Mouse (Mus musculus) hindbrain, embryonic 16.5 days (tissue): ENCODE data around the gene Gm17387. TPM values are rescaled to one million over a fixed set of nuclear protein-coding genes. Genes with fewer than 3 reads are reported as not detected.
"Not testable (repeated sequence)": the region's sequence is repeated elsewhere in the genome, so short reads cannot be mapped to it uniquely, and the experiment has no call there.

Experiments
- ATAC-seq: fragments of 200-750 bp; cut with Nextera tagmentation; 2 replicates; pipeline ENCODE4 v1.8.0; 2017; ENCODE audit warnings: moderate TSS enrichment, moderate library complexity
- H3K27ac ChIP-seq: fragments of 300-500 bp; sonication (generic); 2 replicates; pipeline ENCODE4 v1.5.1; 2014; ENCODE audit warnings: low read depth, mild to moderate bottlenecking, control low read depth, low read length, moderate library complexity
- H3K27me3 ChIP-seq: fragments of 300-500 bp; sonication (generic); replicated peaks from 2 replicates; pipeline ENCODE4 v1.6.1; 2014; ENCODE audit warnings: low read length; ENCODE audit not compliant: control insufficient read depth, insufficient read depth
- H3K36me3 ChIP-seq: fragments of 300-500 bp; sonication (generic); 2 replicates; pipeline ENCODE4 v1.6.1; 2014; ENCODE audit warnings: mild to moderate bottlenecking, low read length, moderate library complexity, mixed read lengths; ENCODE audit not compliant: control insufficient read depth, insufficient read depth
- H3K4me1 ChIP-seq: fragments of 300-500 bp; sonication (generic); 2 replicates; pipeline ENCODE4 v1.6.1; 2014; ENCODE audit warnings: low read depth, low read length; ENCODE audit not compliant: control insufficient read depth, insufficient read depth
- H3K4me2 ChIP-seq: fragments of 300-500 bp; sonication (generic); 2 replicates; pipeline ENCODE4 v1.6.1; 2014; ENCODE audit warnings: mild to moderate bottlenecking, low read length, control low read depth, moderate library complexity
- H3K4me3 ChIP-seq: fragments of 300-500 bp; sonication (generic); 2 replicates; pipeline ENCODE4 v1.5.1; 2014; ENCODE audit warnings: mild to moderate bottlenecking, low read length, control low read depth, moderate library complexity
- H3K9ac ChIP-seq: fragments of 300-500 bp; sonication (generic); 2 replicates; pipeline ENCODE4 v1.6.1; 2014; ENCODE audit warnings: low read depth, mild to moderate bottlenecking, control low read depth, low read length, moderate library complexity
- H3K9me3 ChIP-seq: fragments of 300-500 bp; sonication (generic); 2 replicates; pipeline ENCODE4 v1.6.1; 2014; ENCODE audit warnings: mild to moderate bottlenecking, low read length, moderate library complexity; ENCODE audit not compliant: control insufficient read depth
- WGBS: fragments of 180-500 bp; shearing (Covaris S2); extraction: QIAGEN DNeasy Blood & Tissue Kit; methylation state at CpG from one replicate; pipeline ENCODE4 v1.1.7; 2014; 5-methylcytosine and 5-hydroxymethylcytosine counted together
- polyA plus RNA-seq: library from polyadenylated mRNA; unstranded; fragments of >200 nt; fragmentation: Nextera tagmentation; extraction: Ambion mirVana; gene quantifications from 2 replicates; pipeline ENCODE4 v1.2.1, GENCODE M21; 2015

Gene Gm17387
- polyA plus RNA-seq, 1 experiment from 2014 or later: not detected

DNA sequence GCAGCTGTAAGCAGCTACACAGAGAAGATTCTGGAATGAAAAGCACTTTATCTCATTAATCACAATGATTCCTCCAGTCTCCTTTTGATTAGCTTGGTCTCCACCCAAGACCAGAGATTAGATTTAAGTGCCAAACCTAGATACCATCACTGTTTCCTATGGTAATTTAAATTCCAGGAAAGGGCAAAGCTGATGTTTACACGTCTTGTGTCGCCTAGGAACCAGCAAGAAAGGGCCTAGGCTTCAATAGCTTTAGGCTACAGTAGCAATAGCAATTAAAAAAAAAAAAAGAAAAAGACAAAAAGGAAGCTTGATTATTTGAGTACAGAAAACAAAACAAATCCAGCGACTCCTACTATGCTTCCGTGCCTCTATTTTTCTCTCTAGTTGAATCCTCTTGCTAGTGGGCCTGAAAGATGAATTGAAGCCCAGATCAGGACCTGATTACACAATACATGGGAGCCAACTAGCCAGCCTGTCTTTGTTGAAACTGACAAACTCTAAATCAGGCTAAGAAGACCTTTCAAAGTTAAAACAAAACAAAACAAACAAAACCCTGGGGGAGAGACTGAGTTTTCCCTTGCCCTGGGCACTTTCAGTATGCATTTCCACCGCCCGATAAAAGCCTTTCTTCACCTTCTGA lies 2.7 kb upstream of the Gm17387 start:
- H3K4me2 ChIP-seq: no peak overlapping the region
- no peak overlapping the region for H3K4me3 ChIP-seq
- H3K36me3 ChIP-seq: no peaks in the 10 kb centered on the region
- H3K9ac ChIP-seq: no peak overlapping the region
- 16% methylated on average over 6 of the region's 6 CpGs for WGBS
- peak overlapping the region; percentile 64 for H3K27ac ChIP-seq
- no peaks in the 10 kb centered on the region for H3K9me3 ChIP-seq
- ATAC-seq: peak; percentile 53
- H3K4me1 ChIP-seq: peaks cover 4% of the 10 kb centered on the region; the same call in 1 of the 2 replicates
- no peaks in the 10 kb centered on the region for H3K27me3 ChIP-seq

DNA sequence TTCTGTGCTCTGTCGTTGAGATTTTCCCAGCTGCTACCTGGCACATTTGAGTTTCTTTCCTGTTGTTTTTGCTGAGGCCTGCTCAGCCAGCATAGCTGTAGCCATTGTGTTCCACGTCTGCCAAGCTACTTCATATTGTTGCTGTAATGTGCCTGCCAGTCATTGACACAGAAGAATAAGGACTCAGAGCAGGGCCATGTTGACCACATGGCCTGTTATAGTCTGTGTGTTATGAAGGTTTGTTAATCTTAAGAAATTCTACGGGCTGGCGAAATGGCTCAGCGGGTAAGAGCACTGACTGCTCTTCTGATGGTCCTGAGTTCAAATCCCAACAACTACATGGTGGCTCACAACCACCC lies 2.2 kb upstream of the Gm17387 start:
- Histone ChIP-seq H3K4me2 (no peak overlapping the region), H3K9ac (no peak overlapping the region), H3K27me3 (no peaks in the 10 kb centered on the region), H3K27ac (peak overlapping the region; percentile 64), H3K9me3 (no peaks in the 10 kb centered on the region), H3K36me3 (no peaks in the 10 kb centered on the region), H3K4me3 (no peak overlapping the region), H3K4me1 (peaks cover 4% of the 10 kb centered on the region; the same call in 1 of the 2 replicates)
- peak; percentile 67 for ATAC-seq
- WGBS: 32% methylated on average over 5 of the region's 5 CpGs

DNA sequence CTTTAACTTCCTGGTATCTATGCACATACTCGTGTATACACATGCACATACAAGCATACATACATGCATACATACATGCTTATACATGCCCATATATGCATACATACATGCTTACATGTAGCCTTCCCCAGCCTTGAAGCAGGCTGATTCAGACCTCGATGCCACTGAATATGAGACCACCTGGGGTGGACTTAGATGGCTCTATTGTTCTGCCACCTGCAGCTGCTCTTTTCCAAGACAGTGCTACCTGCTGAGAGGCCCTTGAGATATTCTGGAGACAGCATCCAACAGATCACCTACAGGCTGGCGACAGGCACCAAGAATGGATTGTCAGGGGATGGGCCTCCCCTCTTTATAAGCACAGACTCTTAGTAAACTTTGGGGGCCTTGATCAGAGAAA lies 1.5 kb downstream of the Gm17387 start:
- H3K27me3 ChIP-seq: no peaks in the 10 kb centered on the region
- no peaks in the 10 kb centered on the region for H3K9me3 ChIP-seq
- no peak overlapping the region for H3K27ac ChIP-seq
- H3K4me2 ChIP-seq: no peak overlapping the region
- H3K4me1 ChIP-seq: peaks cover 4% of the 10 kb centered on the region; the same call in 1 of the 2 replicates
- WGBS: 41% methylated on average over 3 of the region's 3 CpGs
- no peak overlapping the region for H3K9ac ChIP-seq
- no peak for ATAC-seq
- no peaks in the 10 kb centered on the region for H3K36me3 ChIP-seq
- no peak overlapping the region for H3K4me3 ChIP-seq

DNA sequence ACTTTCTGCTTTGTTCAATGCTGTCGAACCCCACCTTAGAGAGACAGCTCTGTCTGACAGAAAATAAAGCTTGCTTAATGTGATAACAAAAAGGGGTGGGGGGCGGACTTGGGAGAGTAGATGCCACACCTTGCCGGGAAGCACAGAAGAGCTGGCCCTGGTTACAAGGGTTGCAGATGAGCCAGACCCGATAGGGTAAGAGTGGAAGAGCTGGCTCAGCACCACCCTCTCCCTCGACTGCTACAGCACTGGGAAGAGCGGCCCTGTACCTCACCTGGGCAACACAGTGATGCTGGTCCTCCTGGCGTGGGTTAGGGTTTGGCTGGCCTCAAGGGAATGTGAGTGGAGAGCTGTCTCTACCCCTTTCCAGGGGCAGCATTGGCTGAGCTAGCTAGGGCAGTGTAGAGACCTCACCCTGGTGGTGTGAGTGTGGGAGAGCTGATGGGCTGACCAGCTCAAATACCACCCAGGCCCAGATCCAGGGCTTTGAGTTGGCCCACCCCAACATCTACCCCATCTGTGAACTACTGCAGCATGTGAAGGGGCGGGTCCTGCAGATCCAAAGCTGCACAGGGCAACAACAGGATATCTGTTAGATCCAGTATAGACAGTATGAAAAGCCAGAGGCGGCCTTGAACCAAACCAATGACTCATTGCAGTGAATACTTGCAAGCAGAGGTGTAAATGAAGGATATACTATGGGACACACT lies 3.7 kb downstream of the Gm17387 start:
- no peak for ATAC-seq
- no peaks in the 10 kb centered on the region for H3K4me1 ChIP-seq
- H3K4me2 ChIP-seq: no peak overlapping the region
- no peaks in the 10 kb centered on the region for H3K27me3 ChIP-seq
- 79% methylated on average over 9 of the region's 9 CpGs for WGBS
- H3K27ac ChIP-seq: no peak overlapping the region
- no peaks in the 10 kb centered on the region for H3K36me3 ChIP-seq
- H3K9ac ChIP-seq: no peak overlapping the region
- H3K4me3 ChIP-seq: no peak overlapping the region
- no peaks in the 10 kb centered on the region for H3K9me3 ChIP-seq

DNA sequence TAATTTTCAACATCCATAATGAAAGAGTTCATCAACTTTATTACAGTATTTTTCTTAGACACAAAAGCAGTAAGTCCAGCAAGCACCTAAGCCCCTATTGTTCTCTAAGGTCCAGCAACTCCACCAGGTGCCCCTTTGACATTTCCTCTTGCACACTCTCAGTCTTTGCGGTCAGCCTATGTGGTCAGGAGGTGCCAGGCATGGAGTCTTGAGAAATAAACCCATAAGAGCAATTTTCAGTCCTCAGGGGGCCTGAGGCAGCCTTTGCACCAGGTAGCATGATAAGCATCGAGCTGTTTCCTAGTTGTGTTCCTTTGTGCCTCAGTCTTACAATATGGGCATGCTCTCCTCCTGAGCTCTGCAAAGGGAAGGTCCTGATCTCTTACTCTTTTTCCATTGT lies 7.7 kb downstream of the Gm17387 start:
- H3K36me3 ChIP-seq, H3K27ac ChIP-seq, H3K4me2 ChIP-seq, H3K4me1 ChIP-seq, H3K4me3 ChIP-seq, ATAC-seq, H3K27me3 ChIP-seq, H3K9me3 ChIP-seq, H3K9ac ChIP-seq: not testable (repeated sequence)
- WGBS: 87% methylated on average over 1 of the region's 2 CpGs

DNA sequence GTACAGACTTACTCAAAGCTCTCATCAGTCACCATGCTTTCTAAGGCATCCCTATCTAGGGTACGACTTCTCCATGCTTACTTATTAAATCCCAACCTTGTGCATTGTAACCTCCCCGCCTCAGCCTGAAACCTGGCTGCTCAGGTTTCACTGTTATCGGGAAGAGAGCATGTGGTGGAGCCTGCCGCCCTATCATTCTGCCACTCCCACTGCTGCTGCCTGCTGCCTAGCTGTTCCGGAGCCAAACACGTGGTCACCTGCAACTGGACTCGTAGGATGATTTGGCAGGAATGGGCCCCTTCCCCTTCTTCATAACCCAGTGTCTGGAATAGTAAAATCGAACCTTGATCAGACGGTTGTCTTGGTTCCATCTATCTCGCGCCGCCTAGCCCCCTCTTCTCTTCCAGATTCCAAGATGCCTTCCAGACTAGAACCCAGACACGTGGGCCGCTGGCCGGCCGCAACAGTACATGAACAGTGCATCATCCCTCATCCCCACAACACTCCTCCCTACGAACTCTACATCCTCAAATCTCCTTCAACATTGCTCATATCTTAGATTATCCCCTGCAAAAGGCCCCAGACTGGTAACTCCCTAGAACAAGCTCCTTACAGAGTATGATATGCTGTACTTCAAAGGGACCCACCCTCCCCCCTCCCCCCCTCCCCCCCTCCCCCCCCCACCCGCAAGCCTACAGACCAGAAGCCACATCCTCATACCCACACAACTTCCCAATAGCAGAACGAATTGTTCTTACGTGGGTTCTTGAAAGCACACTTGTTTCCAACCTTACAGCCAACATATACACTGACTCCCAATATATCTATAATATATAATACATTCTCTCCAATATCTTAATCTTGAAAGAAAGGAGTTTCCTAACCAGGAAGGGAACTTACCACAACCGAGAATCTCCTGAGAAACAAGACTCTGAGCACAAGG lies 9.4 kb downstream of the Gm17387 start:
- Histone ChIP-seq H3K9me3 (no peaks in the 10 kb centered on the region), H3K4me1 (no peaks in the 10 kb centered on the region), H3K27me3 (no peaks in the 10 kb centered on the region), H3K9ac (no peak overlapping the region), H3K36me3 (no peaks in the 10 kb centered on the region), H3K4me2 (no peak overlapping the region), H3K4me3 (no peak overlapping the region), H3K27ac (no peak overlapping the region)
- no peak for ATAC-seq
- WGBS: 87% methylated on average over 20 of the region's 21 CpGs

DNA sequence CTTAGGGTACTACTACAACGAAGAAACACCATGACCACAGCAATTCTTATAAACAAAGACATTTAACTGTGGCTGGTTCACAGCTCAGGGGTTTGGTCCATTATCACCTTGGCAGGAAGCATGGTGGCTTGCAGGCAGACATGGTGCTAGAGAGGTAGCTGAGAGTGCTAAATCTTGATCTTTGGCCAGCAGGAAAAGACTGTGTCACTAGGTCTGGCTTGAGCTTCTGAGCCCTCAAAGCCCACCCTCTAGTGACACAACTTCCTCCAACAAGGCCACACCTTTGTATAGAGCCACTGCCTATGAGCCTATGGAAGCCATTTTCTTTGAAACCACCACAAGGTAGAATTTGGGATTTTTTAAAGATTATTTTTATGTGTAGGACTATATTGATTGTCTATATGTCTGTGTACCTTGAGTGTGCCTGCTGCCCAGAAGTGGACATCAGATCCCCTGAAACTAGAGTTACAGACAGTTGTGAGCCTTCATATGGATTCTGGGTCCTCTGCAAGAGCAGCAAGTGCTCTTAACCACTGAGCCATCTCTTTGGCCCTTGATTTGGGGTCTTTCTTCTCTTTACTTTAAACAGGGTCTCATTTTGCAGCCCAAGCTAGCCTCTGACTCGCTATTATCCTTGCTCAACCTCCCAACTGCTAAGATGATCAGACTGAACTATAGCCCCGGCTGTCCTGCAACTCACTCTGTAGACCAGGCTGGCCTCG lies 10.6 kb downstream of the Gm17387 start:
- H3K27ac ChIP-seq: no peak overlapping the region

DNA sequence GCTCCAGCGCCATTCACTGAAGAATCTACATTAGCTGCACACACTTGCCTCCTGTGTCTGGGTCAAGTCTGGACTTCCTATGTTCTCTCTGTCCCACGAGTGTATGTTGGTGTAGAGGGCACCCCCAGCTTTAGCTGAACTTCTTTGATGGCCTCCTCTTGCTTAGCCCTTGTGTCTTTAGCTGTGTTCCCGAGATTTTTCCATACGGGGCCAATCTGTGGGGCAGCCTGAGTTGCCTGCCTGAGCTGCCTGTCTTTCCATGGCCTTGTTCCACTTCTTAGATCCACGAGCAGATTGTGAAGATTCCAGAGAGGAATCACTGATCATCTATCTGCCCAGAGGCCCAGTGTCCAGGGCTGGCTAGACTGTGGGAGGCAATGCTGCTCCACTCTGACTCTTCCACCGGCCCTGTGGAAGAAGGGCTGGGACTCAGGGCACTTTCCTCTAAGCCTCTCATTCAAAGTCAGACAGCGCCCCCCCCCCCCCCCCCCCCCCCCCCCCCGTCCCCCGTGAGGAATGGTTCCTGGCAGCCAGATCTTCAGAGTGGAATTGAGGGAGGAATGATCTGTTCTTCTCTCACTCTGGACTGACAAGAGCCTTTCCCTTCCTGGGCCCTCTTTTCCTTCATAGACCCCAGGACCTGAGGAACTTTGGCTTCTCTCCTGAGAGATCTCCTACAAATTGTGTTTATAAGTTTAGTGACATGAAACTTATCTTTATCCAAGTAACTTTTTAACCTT lies 12.1 kb downstream of the Gm17387 start:
- H3K36me3 ChIP-seq: no peaks in the 10 kb centered on the region
- no peaks in the 10 kb centered on the region for H3K4me1 ChIP-seq
- ATAC-seq: no peak
- H3K9me3 ChIP-seq: no peaks in the 10 kb centered on the region
- H3K27ac ChIP-seq: peak overlapping the region; percentile 51
- no peak overlapping the region; the same call in 1 of the 2 replicates for H3K4me2 ChIP-seq
- no peak overlapping the region for H3K9ac ChIP-seq
- H3K4me3 ChIP-seq: no peak overlapping the region
- 35% methylated on average over 6 of the region's 9 CpGs for WGBS
- no peaks in the 10 kb centered on the region for H3K27me3 ChIP-seq

More for the DNA sequence above, 10.6 kb downstream of the Gm17387 start:
- no peaks in the 10 kb centered on the region for H3K4me1 ChIP-seq
- H3K9ac ChIP-seq: no peak overlapping the region
- no peak for ATAC-seq
- WGBS: 90% methylated on average over 4 of the region's 4 CpGs
- H3K4me2 ChIP-seq: no peak overlapping the region
- H3K9me3 ChIP-seq: no peaks in the 10 kb centered on the region
- H3K36me3 ChIP-seq: no peaks in the 10 kb centered on the region
- H3K4me3 ChIP-seq: no peak overlapping the region
- no peaks in the 10 kb centered on the region for H3K27me3 ChIP-seq
